Mouse (Mus musculus) lung, embryonic 15.5 days (tissue): Measurements from ENCODE around the gene Hspa1l. TPM values are rescaled to one million over a fixed set of nuclear protein-coding genes. Genes with fewer than 3 reads are reported as not detected.
"Not testable (repeated sequence)": the region's sequence is repeated elsewhere in the genome, so short reads cannot be mapped to it uniquely, and the experiment has no call there.

Experiments
- ATAC-seq: fragments of 200-750 bp; cut with Nextera tagmentation; 2 replicates; pipeline ENCODE4 v1.8.0; 2017; ENCODE audit warnings: moderate number of reproducible peaks, borderline replicate concordance; ENCODE audit not compliant: low FRiP score, low TSS enrichment; ENCODE audit errors: extremely low read depth
- H3K27ac ChIP-seq: fragments of 300-500 bp; sonication (generic); 2 replicates; pipeline ENCODE4 v1.5.1; 2015; ENCODE audit warnings: moderate library complexity, mild to moderate bottlenecking, inconsistent platforms
- H3K27me3 ChIP-seq: fragments of 300-500 bp; sonication (generic); 2 replicates; pipeline ENCODE4 v1.6.1; 2015; ENCODE audit warnings: inconsistent platforms
- H3K36me3 ChIP-seq: fragments of 300-500 bp; sonication (generic); 2 replicates; pipeline ENCODE4 v1.6.1; 2015; ENCODE audit warnings: inconsistent platforms
- H3K4me1 ChIP-seq: fragments of 300-500 bp; sonication (generic); 2 replicates; pipeline ENCODE4 v1.6.1; 2015; ENCODE audit warnings: inconsistent platforms
- H3K4me2 ChIP-seq: fragments of 300-500 bp; sonication (generic); 2 replicates; pipeline ENCODE4 v1.6.1; 2015; ENCODE audit warnings: inconsistent platforms, mild to moderate bottlenecking, moderate library complexity
- H3K4me3 ChIP-seq: fragments of 300-500 bp; sonication (generic); 2 replicates; pipeline ENCODE4 v1.5.1; 2015; ENCODE audit warnings: mild to moderate bottlenecking, inconsistent platforms
- H3K9ac ChIP-seq: fragments of 300-500 bp; sonication (generic); 2 replicates; pipeline ENCODE4 v1.6.1; 2015; ENCODE audit warnings: inconsistent platforms
- H3K9me3 ChIP-seq: fragments of 300-500 bp; sonication (generic); 2 replicates; pipeline ENCODE4 v1.6.1; 2016; ENCODE audit warnings: inconsistent platforms
- WGBS: fragments of 180-500 bp; shearing (Covaris S2); methylation state at CpG from one replicate; pipeline ENCODE4 v1.1.7; 2015; 5-methylcytosine and 5-hydroxymethylcytosine counted together
- polyA plus RNA-seq: library from polyadenylated mRNA; unstranded; fragments of >200 nt; fragmentation: Nextera tagmentation; extraction: Ambion mirVana; gene quantifications from 2 replicates; pipeline ENCODE4 v1.2.1, GENCODE M21; 2015

The Hspa1l gene
- polyA plus RNA-seq, 1 experiment from 2014 or later, result 0.45 TPM

DNA sequence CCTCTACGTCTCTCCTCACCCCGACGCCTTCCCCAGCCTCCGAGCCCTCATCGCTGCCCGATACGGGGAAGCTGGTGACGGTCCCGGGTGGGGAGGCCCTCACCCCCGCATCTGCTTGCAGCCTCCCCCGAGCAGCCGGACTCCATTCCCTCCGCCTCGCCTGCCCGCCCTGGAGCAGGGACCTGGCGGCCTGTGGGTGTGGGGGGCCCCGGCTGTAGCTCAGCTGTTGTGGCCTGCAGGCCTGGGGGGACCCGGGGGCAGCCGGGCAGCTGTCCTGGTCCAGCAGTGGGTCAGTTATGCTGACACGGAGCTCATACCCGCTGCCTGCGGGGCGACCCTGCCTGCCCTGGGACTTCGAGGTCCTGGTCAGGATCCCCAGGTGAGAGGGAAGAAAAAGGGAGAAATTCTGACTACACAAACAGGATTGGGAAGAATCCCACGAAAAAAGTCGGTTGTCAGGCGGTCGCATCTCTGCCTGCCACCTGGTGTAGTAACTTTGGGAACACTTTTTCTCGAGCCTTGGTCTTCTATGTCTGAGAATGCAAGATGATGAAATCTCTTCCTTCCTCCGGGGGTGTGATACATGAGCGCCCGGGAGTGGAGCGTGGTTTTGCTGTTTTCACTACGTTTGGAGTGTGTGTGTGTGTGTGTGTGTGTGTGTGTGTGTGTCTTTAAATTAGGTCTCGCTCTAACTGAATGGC is 29.1 kb downstream of the Hspa1l start:
- Histone ChIP-seq H3K9me3 (no peaks in the 10 kb centered on the region), H3K27me3 (no peaks in the 10 kb centered on the region), H3K4me3 (peak overlapping the region; percentile 62), H3K9ac (peak overlapping the region; percentile 77), H3K36me3 (peaks cover 49% of the 10 kb centered on the region), H3K27ac (peak overlapping the region; percentile 96), H3K4me1 (peaks cover 50% of the 10 kb centered on the region), H3K4me2 (peak overlapping the region; percentile 85)
- no peak for ATAC-seq
- under 1% methylated on average over 35 of the region's 35 CpGs for WGBS

- Histone ChIP-seq H3K4me2 (peak overlapping the region; percentile 85), H3K4me3 (peak overlapping the region; percentile 62), H3K27me3 (no peaks in the 10 kb centered on the region), H3K9ac (peak overlapping the region; percentile 77), H3K36me3 (peaks cover 49% of the 10 kb centered on the region), H3K4me1 (peaks cover 44% of the 10 kb centered on the region), H3K9me3 (no peaks in the 10 kb centered on the region), H3K27ac (peak overlapping the region; percentile 96)
- ATAC-seq, result no peak
- WGBS, result 4% methylated on average over 12 of the region's 12 CpGs
Observed at GRCm38 (mm10) chr17:35002153-35002865, 29.8 kb downstream of the Hspa1l start.

GRCm38 (mm10) chr17:35003022-35003838 is 30.7 kb downstream of the Hspa1l start:
- Histone ChIP-seq H3K4me1 (peaks cover 35% of the 10 kb centered on the region), H3K27ac (no peak overlapping the region), H3K4me3 (peak overlapping the region; percentile 62; the same call in 1 of the 2 replicates), H3K9me3 (no peaks in the 10 kb centered on the region), H3K9ac (peak overlapping the region; percentile 77), H3K36me3 (peaks cover 49% of the 10 kb centered on the region), H3K27me3 (no peaks in the 10 kb centered on the region), H3K4me2 (peak overlapping the region; percentile 85)
- 44% methylated on average over 9 of the region's 9 CpGs for WGBS
- no peak for ATAC-seq

- Histone ChIP-seq H3K9ac (0 out of 2 replicates have a peak overlapping the region, but pooled peaks have one; percentile 1), H3K9me3 (no peaks in the 10 kb centered on the region), H3K4me1 (peaks cover 25% of the 10 kb centered on the region), H3K27ac (no peak overlapping the region), H3K36me3 (peaks cover 50% of the 10 kb centered on the region), H3K4me2 (no peak overlapping the region), H3K4me3 (no peak overlapping the region), H3K27me3 (no peaks in the 10 kb centered on the region)
- no peak for ATAC-seq
- WGBS, result 91% methylated on average over 17 of the region's 17 CpGs
Observed at GRCm38 (mm10) chr17:35004075-35004717, 31.7 kb downstream of the Hspa1l start.

- Histone ChIP-seq H3K9ac (no peak overlapping the region), H3K4me3 (no peak overlapping the region), H3K27ac (no peak overlapping the region), H3K9me3 (no peaks in the 10 kb centered on the region), H3K36me3 (peaks cover 60% of the 10 kb centered on the region), H3K4me1 (peaks cover 16% of the 10 kb centered on the region), H3K4me2 (no peak overlapping the region), H3K27me3 (no peaks in the 10 kb centered on the region)
- no peak for ATAC-seq
- WGBS, result 91% methylated on average over 10 of the region's 10 CpGs
Observed at GRCm38 (mm10) chr17:35005158-35005557, 32.7 kb downstream of the Hspa1l start.

- not testable (repeated sequence) for H3K27me3 ChIP-seq, H3K9ac ChIP-seq, H3K27ac ChIP-seq, H3K9me3 ChIP-seq, ATAC-seq, H3K4me2 ChIP-seq, H3K4me3 ChIP-seq
- Histone ChIP-seq H3K36me3 (peaks cover 67% of the 10 kb centered on the region), H3K4me1 (peaks cover 16% of the 10 kb centered on the region)
- 87% methylated on average over 5 of the region's 5 CpGs for WGBS
Observed at GRCm38 (mm10) chr17:35005902-35006301, 33.4 kb downstream of the Hspa1l start.

DNA sequence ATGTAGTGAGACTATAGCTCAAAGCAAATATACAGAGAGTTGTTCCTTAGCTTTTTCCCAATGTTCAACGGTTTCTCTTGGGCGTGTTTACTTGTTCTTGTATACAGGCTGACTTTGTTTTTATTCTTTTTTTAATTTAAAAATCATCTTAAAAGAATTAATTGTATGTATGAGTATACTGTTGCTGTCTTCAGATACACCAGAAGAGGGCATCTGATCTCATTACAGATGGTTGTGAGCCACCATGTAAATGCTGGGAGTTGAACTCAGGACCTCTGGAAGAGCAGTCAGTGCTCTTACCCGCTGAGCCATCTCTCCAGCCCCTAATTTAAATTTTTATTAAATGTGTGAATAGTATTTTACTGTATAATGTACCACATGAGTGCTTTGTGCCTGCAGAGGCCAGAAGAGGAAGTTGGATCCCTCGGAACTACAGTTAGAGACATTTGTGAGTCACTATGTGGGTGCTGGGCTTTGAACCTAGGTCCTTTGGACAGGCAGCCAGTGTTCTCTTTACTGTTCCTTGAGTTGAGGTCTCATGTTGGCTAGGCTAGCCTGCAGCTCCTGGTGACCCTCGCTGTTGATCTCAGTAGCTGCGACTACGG is 35.0 kb downstream of the Hspa1l start:
- Histone ChIP-seq H3K4me3 (no peak overlapping the region), H3K4me2 (no peak overlapping the region), H3K36me3 (peaks cover 83% of the 10 kb centered on the region), H3K27me3 (no peaks in the 10 kb centered on the region), H3K9me3 (no peaks in the 10 kb centered on the region), H3K4me1 (peaks cover 11% of the 10 kb centered on the region), H3K27ac (no peak overlapping the region), H3K9ac (no peak overlapping the region)
- WGBS, result 93% methylated on average over 7 of the region's 7 CpGs
- no peak for ATAC-seq

DNA sequence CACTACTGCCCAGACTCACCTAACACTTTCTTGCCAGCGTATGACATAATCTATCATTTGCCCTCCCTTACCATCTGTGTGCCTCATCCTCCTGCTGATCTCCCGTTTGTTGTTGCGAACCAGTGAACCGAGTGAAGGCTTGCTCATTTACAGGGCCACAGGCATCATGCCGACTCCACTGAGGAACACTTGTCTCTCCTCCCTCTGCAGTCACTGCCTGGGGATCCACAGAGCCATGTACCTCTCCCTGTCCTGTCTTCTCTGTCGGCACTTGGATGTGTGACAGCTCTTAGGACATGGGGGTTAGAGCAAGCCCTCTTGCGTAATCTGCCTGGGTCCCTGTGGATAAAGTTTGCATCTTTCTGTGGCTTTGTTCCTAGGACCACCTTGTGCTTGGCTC is 37.1 kb downstream of the Hspa1l start:
- 84% methylated on average over 7 of the region's 7 CpGs for WGBS
- Histone ChIP-seq H3K4me1 (no peaks in the 10 kb centered on the region), H3K4me2 (no peak overlapping the region), H3K9ac (no peak overlapping the region), H3K4me3 (no peak overlapping the region), H3K27me3 (no peaks in the 10 kb centered on the region), H3K36me3 (peaks cover 97% of the 10 kb centered on the region), H3K9me3 (no peaks in the 10 kb centered on the region), H3K27ac (no peak overlapping the region)
- ATAC-seq, result no peak

DNA sequence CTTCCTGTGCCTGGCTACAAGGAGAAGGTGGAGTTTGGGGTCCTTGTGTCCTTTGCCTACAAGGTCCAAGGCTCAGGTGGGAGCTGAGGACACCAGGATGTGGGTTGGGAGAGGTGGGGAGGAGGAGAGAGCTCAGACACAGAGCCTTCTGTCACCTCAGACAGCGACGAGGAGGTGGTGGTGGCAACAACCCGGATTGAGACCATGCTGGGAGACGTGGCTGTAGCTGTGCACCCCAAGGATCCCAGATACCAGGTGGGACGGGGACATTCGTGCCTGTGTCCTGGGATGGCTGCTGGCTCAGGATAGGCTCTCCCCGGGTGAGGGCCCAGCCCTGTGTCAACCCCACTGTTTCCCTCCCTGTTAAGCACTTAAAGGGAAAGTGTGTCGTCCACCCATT is 38.9 kb downstream of the Hspa1l start:
- no peak overlapping the region for H3K4me2 ChIP-seq
- 92% methylated on average over 8 of the region's 8 CpGs for WGBS
- H3K36me3 ChIP-seq, result peaks cover 98% of the 10 kb centered on the region
- H3K9me3 ChIP-seq, result no peaks in the 10 kb centered on the region
- H3K27me3 ChIP-seq, result no peaks in the 10 kb centered on the region
- H3K27ac ChIP-seq, result no peak overlapping the region
- ATAC-seq, result no peak
- no peaks in the 10 kb centered on the region for H3K4me1 ChIP-seq
- no peak overlapping the region for H3K9ac ChIP-seq
- H3K4me3 ChIP-seq, result no peak overlapping the region

DNA sequence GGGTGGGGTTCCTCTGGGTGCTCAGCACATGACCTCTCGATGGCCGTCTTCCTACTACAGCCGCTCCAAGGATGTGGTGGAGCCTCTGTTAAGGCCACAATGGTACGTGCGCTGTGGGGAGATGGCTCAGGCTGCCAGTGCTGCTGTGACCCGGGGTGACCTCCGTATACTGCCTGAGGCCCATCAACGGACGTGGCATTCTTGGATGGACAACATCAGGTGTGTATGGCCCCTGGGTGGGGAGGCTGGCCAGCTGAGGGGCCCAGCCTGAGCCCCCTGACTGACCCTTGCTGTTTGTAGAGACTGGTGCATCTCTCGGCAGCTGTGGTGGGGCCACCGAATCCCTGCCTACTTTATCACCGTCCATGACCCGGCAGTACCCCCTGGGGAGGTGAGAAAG is 39.9 kb downstream of the Hspa1l start:
- peaks cover 89% of the 10 kb centered on the region for H3K36me3 ChIP-seq
- H3K27ac ChIP-seq, result no peak overlapping the region
- no peaks in the 10 kb centered on the region for H3K4me1 ChIP-seq
- H3K9ac ChIP-seq, result no peak overlapping the region
- 79% methylated on average over 13 of the region's 13 CpGs for WGBS
- H3K4me3 ChIP-seq, result no peak overlapping the region
- ATAC-seq, result no peak
- H3K9me3 ChIP-seq, result no peaks in the 10 kb centered on the region
- no peaks in the 10 kb centered on the region for H3K27me3 ChIP-seq
- H3K4me2 ChIP-seq, result no peak overlapping the region

- no peak overlapping the region for H3K27ac ChIP-seq
- H3K4me2 ChIP-seq, result no peak overlapping the region
- H3K27me3 ChIP-seq, result no peaks in the 10 kb centered on the region
- no peak overlapping the region for H3K9ac ChIP-seq
- H3K9me3 ChIP-seq, result no peaks in the 10 kb centered on the region
- peaks cover 81% of the 10 kb centered on the region for H3K36me3 ChIP-seq
- H3K4me3 ChIP-seq, result no peak overlapping the region
- WGBS, result 67% methylated on average over 6 of the region's 6 CpGs
- no peak for ATAC-seq
- H3K4me1 ChIP-seq, result no peaks in the 10 kb centered on the region
Observed at GRCm38 (mm10) chr17:35013221-35013620, 40.7 kb downstream of the Hspa1l start.
